Mouse (Mus musculus): ENCODE results near the gene Wfdc16. TPM values are rescaled to one million over a fixed set of nuclear protein-coding genes. Genes with fewer than 3 reads are reported as not detected.
"Not testable (repeated sequence)": the region's sequence is repeated elsewhere in the genome, so short reads cannot be mapped to it uniquely, and the experiment has no call there.

Gene Wfdc16
- polyA plus RNA-seq, 1 experiment from 2014 or later: 0.17 TPM

DNA sequence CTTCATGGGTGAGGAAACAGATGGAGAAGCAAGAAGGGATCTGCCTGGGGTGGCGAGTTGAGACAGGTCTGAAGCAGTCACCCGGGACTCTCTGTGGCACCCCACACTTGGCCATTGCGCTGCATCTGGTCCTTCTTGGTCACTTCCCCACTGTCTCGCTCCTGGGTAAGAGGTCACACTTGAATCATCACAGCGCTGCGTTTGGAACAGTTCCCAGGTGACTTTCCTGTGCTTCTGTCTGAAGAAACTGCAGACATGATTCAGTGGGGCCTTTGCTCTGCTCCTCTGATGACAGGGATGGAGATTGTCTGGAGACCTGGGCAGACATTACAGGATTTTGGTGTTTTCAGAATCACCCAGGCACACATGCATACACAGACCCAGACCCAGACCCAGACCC is 29.8 kb downstream of the Wfdc16 start:
- Histone ChIP-seq H3K4me3 (replicated peaks; ENCODE audit: low read depth, low read length) (no peak overlapping the region), H3K36me3 (ENCODE audit: insufficient read depth, low read length) (no peaks in the 10 kb centered on the region), H3K4me1 (replicated peaks; ENCODE audit: insufficient read depth, low read length) (no peaks in the 10 kb centered on the region), H3K9me3 (replicated peaks; ENCODE audit: low read length) (no peaks in the 10 kb centered on the region), H3K27ac (no peak overlapping the region), H3K9ac (ENCODE audit: low read depth, low read length) (no peak overlapping the region), H3K4me2 (ENCODE audit: low read length) (no peak overlapping the region), H3K27me3 (ENCODE audit: insufficient read depth, low read length) (no peaks in the 10 kb centered on the region)
- ATAC-seq (replicated peaks; ENCODE audit: low FRiP score, low read depth) (no peak), DNase-seq (ENCODE audit: low spot score) (no peak)
- TF ChIP-seq CTCF (IDR thresholded peaks at IDR 0.05; ENCODE audit: low read depth): no peak
- WGBS: 45% methylated on average over 6 of the region's 6 CpGs

DNA sequence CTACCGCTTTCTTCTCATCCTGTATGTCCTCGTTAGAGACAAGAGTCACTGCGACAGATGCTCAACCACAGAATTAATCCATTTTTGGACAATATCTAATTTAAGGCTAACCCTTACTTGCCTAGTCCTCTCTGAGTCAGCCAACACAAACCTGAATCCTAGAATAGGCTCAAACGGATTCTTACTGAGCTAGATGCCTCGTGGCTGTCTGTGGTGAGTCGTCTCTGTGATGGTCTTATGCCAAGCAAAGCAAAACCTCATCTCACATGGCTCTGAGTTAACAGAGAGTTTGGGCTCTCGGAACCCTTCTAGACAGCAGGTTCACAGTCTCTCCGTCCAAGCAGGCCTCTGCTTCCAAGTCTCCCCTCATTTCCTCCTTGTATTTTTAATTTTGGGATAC is 34.2 kb downstream of the Wfdc16 start:
- no peak for TF ChIP-seq CTCF (IDR thresholded peaks at IDR 0.05; ENCODE audit: low read depth)
- H3K36me3 ChIP-seq (ENCODE audit: insufficient read depth, low read length): no peaks in the 10 kb centered on the region
- H3K27ac ChIP-seq: no peak overlapping the region
- no peaks in the 10 kb centered on the region for H3K27me3 ChIP-seq (ENCODE audit: insufficient read depth, low read length)
- no peak overlapping the region for H3K4me2 ChIP-seq (ENCODE audit: low read length)
- DNase-seq (ENCODE audit: low spot score) (no peak), ATAC-seq (replicated peaks; ENCODE audit: low FRiP score, low read depth) (no peak)
- no peaks in the 10 kb centered on the region for H3K4me1 ChIP-seq (replicated peaks; ENCODE audit: insufficient read depth, low read length)
- no peaks in the 10 kb centered on the region for H3K9me3 ChIP-seq (replicated peaks; ENCODE audit: low read length)
- H3K9ac ChIP-seq (ENCODE audit: low read depth, low read length): no peak overlapping the region
- no peak overlapping the region for H3K4me3 ChIP-seq (replicated peaks; ENCODE audit: low read depth, low read length)
- WGBS: 85% methylated on average over 8 of the region's 8 CpGs

DNA sequence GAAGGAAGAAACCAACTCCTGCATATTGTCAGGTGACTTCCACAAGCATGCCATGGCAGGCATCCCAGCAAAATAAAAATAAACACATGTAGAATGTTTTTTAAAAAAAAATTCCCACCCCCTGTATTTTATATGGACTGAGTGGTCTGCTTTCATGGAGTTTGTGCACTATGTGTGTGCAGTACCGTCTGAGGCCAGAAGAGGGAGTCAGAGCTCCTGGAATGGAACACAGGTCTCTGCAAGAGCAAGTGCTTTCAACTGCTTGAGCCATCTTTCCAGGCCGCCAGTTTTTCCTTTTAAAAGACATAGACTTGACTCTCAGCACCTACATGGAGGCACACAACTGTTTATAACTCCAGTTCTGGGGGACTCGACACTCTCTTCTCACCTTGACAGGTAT is 35.1 kb downstream of the Wfdc16 start:
- no peaks in the 10 kb centered on the region for H3K4me1 ChIP-seq (replicated peaks; ENCODE audit: insufficient read depth, low read length)
- H3K4me2 ChIP-seq (ENCODE audit: low read length): no peak overlapping the region
- H3K4me3 ChIP-seq (replicated peaks; ENCODE audit: low read depth, low read length): no peak overlapping the region
- H3K36me3 ChIP-seq (ENCODE audit: insufficient read depth, low read length): no peaks in the 10 kb centered on the region
- DNase-seq (ENCODE audit: low spot score) (no peak), ATAC-seq (replicated peaks; ENCODE audit: low FRiP score, low read depth) (no peak)
- H3K9ac ChIP-seq (ENCODE audit: low read depth, low read length): no peak overlapping the region
- no peaks in the 10 kb centered on the region for H3K9me3 ChIP-seq (replicated peaks; ENCODE audit: low read length)
- H3K27me3 ChIP-seq (ENCODE audit: insufficient read depth, low read length): no peaks in the 10 kb centered on the region
- 95% methylated on average over 3 of the region's 3 CpGs for WGBS
- peak; percentile 26; the same call in 1 of the 2 replicates for TF ChIP-seq CTCF (IDR thresholded peaks at IDR 0.05; ENCODE audit: low read depth)
- H3K27ac ChIP-seq: no peak overlapping the region

GRCm38 (mm10) chr2:164600179-164600578 is 38.4 kb downstream of the Wfdc16 start:
- no peak for DNase-seq (ENCODE audit: low spot score)
- Histone ChIP-seq H3K4me1 (replicated peaks; ENCODE audit: insufficient read depth, low read length) (no peaks in the 10 kb centered on the region), H3K27me3 (ENCODE audit: insufficient read depth, low read length) (no peaks in the 10 kb centered on the region), H3K4me3 (replicated peaks; ENCODE audit: low read depth, low read length) (no peak overlapping the region), H3K9me3 (replicated peaks; ENCODE audit: low read length) (no peaks in the 10 kb centered on the region), H3K9ac (ENCODE audit: low read depth, low read length) (no peak overlapping the region), H3K4me2 (ENCODE audit: low read length) (no peak overlapping the region), H3K36me3 (ENCODE audit: insufficient read depth, low read length) (no peaks in the 10 kb centered on the region), H3K27ac (no peak overlapping the region)
- TF ChIP-seq CTCF (IDR thresholded peaks at IDR 0.05; ENCODE audit: low read depth): peak; percentile 30
- ATAC-seq (replicated peaks; ENCODE audit: low FRiP score, low read depth): no peak
- WGBS: 78% methylated on average over 3 of the region's 3 CpGs

DNA sequence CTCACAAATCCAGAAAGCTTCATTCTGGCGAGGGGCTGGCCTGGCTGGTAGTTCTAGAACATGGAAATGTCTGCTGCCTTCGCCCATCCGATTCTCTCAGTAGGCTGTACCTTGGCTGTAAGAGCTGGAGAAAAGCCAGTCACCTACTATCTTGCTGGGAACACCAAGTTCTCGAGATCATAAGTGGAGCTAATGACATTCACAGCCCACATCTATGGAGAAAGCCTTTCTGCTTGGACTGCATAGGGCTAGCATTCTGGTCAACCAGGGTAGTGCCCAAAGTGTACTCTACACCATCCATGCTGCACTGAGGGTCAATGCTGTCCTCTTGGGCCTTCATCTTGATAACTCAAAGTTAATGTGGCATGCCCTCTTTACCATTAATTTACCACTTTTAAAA is 45.1 kb downstream of the Wfdc16 start, which contains the start of gene Eppin:
Gene Eppin (minus strand): TSS at position 101 of the 400 bp plus-strand sequence.
- DNase-seq (ENCODE audit: low spot score): no peak
- no peak for TF ChIP-seq CTCF (IDR thresholded peaks at IDR 0.05; ENCODE audit: low read depth)
- Histone ChIP-seq H3K9ac (ENCODE audit: low read depth, low read length) (no peak within 1 kb of the TSS), H3K27me3 (ENCODE audit: insufficient read depth, low read length) (no peaks in the 10 kb centered on the region), H3K4me3 (replicated peaks; ENCODE audit: low read depth, low read length) (no peak within 1 kb of the TSS), H3K4me2 (ENCODE audit: low read length) (no peak within 1 kb of the TSS), H3K27ac (no peak within 1 kb of the TSS), H3K4me1 (replicated peaks; ENCODE audit: insufficient read depth, low read length) (no peaks in the 10 kb centered on the region), H3K9me3 (replicated peaks; ENCODE audit: low read length) (no peaks in the 10 kb centered on the region), H3K36me3 (ENCODE audit: insufficient read depth, low read length) (no peaks in the 10 kb centered on the region)
- ATAC-seq (replicated peaks; ENCODE audit: low FRiP score, low read depth): no peak
- WGBS: 80% methylated on average over 4 of the region's 4 CpGs

DNA sequence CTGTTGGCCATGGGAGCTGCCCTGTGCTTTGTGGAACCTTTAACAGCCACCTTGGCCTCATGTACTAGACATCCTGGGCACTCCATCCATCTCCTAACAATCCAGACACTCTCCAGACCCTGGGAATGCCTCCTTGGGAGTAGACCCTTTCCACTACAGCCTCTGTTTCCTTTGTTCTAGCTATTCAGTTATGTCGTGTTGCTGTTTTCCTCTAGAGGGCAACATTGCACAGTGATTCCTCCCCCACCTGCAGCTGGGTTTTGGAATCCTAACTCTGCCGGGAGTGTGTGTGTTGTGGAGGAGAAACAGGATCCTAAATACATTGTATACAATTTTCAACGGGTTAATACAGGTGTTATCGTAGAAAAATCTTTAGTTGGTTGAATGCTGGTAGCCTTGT is 46.6 kb downstream of the Wfdc16 start:
- Histone ChIP-seq H3K4me1 (replicated peaks; ENCODE audit: insufficient read depth, low read length) (no peaks in the 10 kb centered on the region), H3K9me3 (replicated peaks; ENCODE audit: low read length) (no peaks in the 10 kb centered on the region), H3K4me2 (ENCODE audit: low read length) (no peak overlapping the region), H3K4me3 (replicated peaks; ENCODE audit: low read depth, low read length) (no peak overlapping the region), H3K9ac (ENCODE audit: low read depth, low read length) (no peak overlapping the region), H3K36me3 (ENCODE audit: insufficient read depth, low read length) (no peaks in the 10 kb centered on the region), H3K27me3 (ENCODE audit: insufficient read depth, low read length) (no peaks in the 10 kb centered on the region), H3K27ac (no peak overlapping the region)
- 4% methylated on average over 4 of the region's 4 CpGs for WGBS
- DNase-seq (ENCODE audit: low spot score) (peak; percentile 79), ATAC-seq (replicated peaks; ENCODE audit: low FRiP score, low read depth) (no peak)
- TF ChIP-seq CTCF (IDR thresholded peaks at IDR 0.05; ENCODE audit: low read depth): peak; percentile 87

DNA sequence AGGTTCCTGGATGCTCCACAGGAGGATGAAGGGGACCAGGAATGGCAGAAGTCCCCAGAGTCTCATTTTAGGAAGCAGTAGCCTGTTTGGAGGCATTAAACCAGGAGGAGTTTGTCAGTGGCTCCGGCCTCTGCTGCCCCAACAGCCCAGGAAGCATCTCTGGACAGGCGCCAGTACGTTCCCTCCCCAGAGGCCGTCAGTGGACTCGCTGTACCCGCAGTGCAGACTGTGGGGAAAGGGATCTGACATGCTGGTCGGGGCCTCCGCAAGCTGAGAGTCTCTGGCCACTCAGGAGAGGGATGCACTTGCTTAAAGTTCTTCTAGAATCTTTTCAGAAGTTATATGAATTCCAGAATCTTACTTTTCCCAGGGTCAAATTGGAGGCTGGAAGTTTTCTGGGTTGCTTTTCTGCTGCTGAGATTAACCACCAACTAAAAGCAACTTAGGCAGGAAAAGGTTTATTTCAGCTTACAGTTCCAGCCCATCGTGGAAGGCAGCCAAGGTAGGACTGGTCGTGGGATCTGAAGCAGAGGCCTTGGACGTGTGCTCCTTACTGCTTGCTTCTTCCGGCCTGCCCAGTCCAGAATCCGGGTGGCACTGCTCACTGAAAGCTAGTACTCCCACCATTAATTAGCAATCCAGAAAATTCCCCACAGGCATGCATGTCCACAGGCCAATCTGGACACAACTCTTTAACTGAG is 53.4 kb downstream of the Wfdc16 start, which contains the start of gene Wfdc6a:
Gene Wfdc6a (minus strand): TSS at position 423 of the 701 bp plus-strand sequence.
- H3K9me3 ChIP-seq (replicated peaks; ENCODE audit: low read length); H3K4me3 ChIP-seq (replicated peaks; ENCODE audit: low read depth, low read length); DNase-seq (ENCODE audit: low spot score); H3K27ac ChIP-seq; H3K9ac ChIP-seq (ENCODE audit: low read depth, low read length); H3K4me2 ChIP-seq (ENCODE audit: low read length); ATAC-seq (replicated peaks; ENCODE audit: low FRiP score, low read depth); H3K36me3 ChIP-seq (ENCODE audit: insufficient read depth, low read length); H3K4me1 ChIP-seq (replicated peaks; ENCODE audit: insufficient read depth, low read length); H3K27me3 ChIP-seq (ENCODE audit: insufficient read depth, low read length): not testable (repeated sequence)
- WGBS: 37% methylated on average over 13 of the region's 13 CpGs

Other genes starting within 250 kb of the Wfdc16 start
- gene Slpi, start 249.7 kb downstream of the Wfdc16 start, polyA plus RNA-seq (2015; fragmentation: Nextera tagmentation; extraction: Ambion mirVana): 4.8 and 9.6 TPM in 2 replicates
- not detected in 2 replicates for gene Rbpjl, start 235.7 kb downstream of the Wfdc16 start, polyA plus RNA-seq (2015; fragmentation: Nextera tagmentation; extraction: Ambion mirVana)
- gene Matn4, start 233.6 kb downstream of the Wfdc16 start, polyA plus RNA-seq (2015; fragmentation: Nextera tagmentation; extraction: Ambion mirVana): 0.46 and 0.62 TPM in 2 replicates
- 183 and 227 TPM in 2 replicates for gene Sdc4, start 194.9 kb downstream of the Wfdc16 start, polyA plus RNA-seq (2015; fragmentation: Nextera tagmentation; extraction: Ambion mirVana)
- 83.0 and 83.1 TPM in 2 replicates for gene Sys1, start 181.8 kb downstream of the Wfdc16 start, polyA plus RNA-seq (2015; fragmentation: Nextera tagmentation; extraction: Ambion mirVana)
- gene Gm20458, start 177.8 kb downstream of the Wfdc16 start, polyA plus RNA-seq (2015; fragmentation: Nextera tagmentation; extraction: Ambion mirVana): 22.8 and 23.3 TPM in 2 replicates
- not detected in 2 replicates for gene Trp53tg5, start 165.1 kb downstream of the Wfdc16 start, polyA plus RNA-seq (2015; fragmentation: Nextera tagmentation; extraction: Ambion mirVana)
- 22.5 and 23.3 TPM in 2 replicates for gene Dbndd2, start 152.7 kb downstream of the Wfdc16 start, polyA plus RNA-seq (2015; fragmentation: Nextera tagmentation; extraction: Ambion mirVana)
- 76.9 and 86.3 TPM in 2 replicates for gene Pigt, start 141.3 kb downstream of the Wfdc16 start, polyA plus RNA-seq (2015; fragmentation: Nextera tagmentation; extraction: Ambion mirVana)
- 715 and 716 TPM in 2 replicates for gene Wfdc2, start 76.4 kb downstream of the Wfdc16 start, polyA plus RNA-seq (2015; fragmentation: Nextera tagmentation; extraction: Ambion mirVana)
- not detected in 2 replicates for gene Spint3, start 65.3 kb downstream of the Wfdc16 start, polyA plus RNA-seq (2015; fragmentation: Nextera tagmentation; extraction: Ambion mirVana)
- gene Wfdc6a, start 53.3 kb downstream of the Wfdc16 start, polyA plus RNA-seq (2015; fragmentation: Nextera tagmentation; extraction: Ambion mirVana): not detected in 2 replicates
- 0.16 TPM in 1 of 2 replicates, not detected in the other for gene Eppin, start 45.2 kb downstream of the Wfdc16 start, polyA plus RNA-seq (2015; fragmentation: Nextera tagmentation; extraction: Ambion mirVana)
- not detected in 2 replicates for gene Wfdc6b, start 25.3 kb downstream of the Wfdc16 start, polyA plus RNA-seq (2015; fragmentation: Nextera tagmentation; extraction: Ambion mirVana)
- gene Wfdc8, start 25.2 kb downstream of the Wfdc16 start, polyA plus RNA-seq (2015; fragmentation: Nextera tagmentation; extraction: Ambion mirVana): 0.05 TPM in 1 of 2 replicates, not detected in the other
- gene Wfdc10, start 17.2 kb upstream of the Wfdc16 start, polyA plus RNA-seq (2015; fragmentation: Nextera tagmentation; extraction: Ambion mirVana): 0.34 and 0.38 TPM in 2 replicates
- not detected in 2 replicates for gene Wfdc9, start 17.8 kb upstream of the Wfdc16 start, polyA plus RNA-seq (2015; fragmentation: Nextera tagmentation; extraction: Ambion mirVana)
- gene Wfdc11, start 35.3 kb upstream of the Wfdc16 start, polyA plus RNA-seq (2015; fragmentation: Nextera tagmentation; extraction: Ambion mirVana): not detected in 2 replicates
- 1.4 and 1.6 TPM in 2 replicates for gene Wfdc13, start 46.3 kb upstream of the Wfdc16 start, polyA plus RNA-seq (2015; fragmentation: Nextera tagmentation; extraction: Ambion mirVana)
- 0.84 and 1.4 TPM in 2 replicates for gene Spint4, start 59.7 kb upstream of the Wfdc16 start, polyA plus RNA-seq (2015; fragmentation: Nextera tagmentation; extraction: Ambion mirVana)
- not detected in 2 replicates for gene Spint5, start 76.5 kb upstream of the Wfdc16 start, polyA plus RNA-seq (2015; fragmentation: Nextera tagmentation; extraction: Ambion mirVana)
- 0.64 and 1.1 TPM in 2 replicates for gene Wfdc3, start 107.1 kb upstream of the Wfdc16 start, polyA plus RNA-seq (2015; fragmentation: Nextera tagmentation; extraction: Ambion mirVana)
- gene Dnttip1, start 107.2 kb upstream of the Wfdc16 start, polyA plus RNA-seq (2015; fragmentation: Nextera tagmentation; extraction: Ambion mirVana): 58.5 and 62.4 TPM in 2 replicates
- gene Ube2c, start 131.1 kb upstream of the Wfdc16 start, polyA plus RNA-seq (2015; fragmentation: Nextera tagmentation; extraction: Ambion mirVana): 132 and 156 TPM in 2 replicates
- gene Tnnc2, start 141.2 kb upstream of the Wfdc16 start, polyA plus RNA-seq (2015; fragmentation: Nextera tagmentation; extraction: Ambion mirVana): 0.45 and 1.0 TPM in 2 replicates
- 19.9 and 21.7 TPM in 2 replicates for gene Snx21, start 147.0 kb upstream of the Wfdc16 start, polyA plus RNA-seq (2015; fragmentation: Nextera tagmentation; extraction: Ambion mirVana)
- 28.7 and 33.2 TPM in 2 replicates for gene Acot8, start 166.1 kb upstream of the Wfdc16 start, polyA plus RNA-seq (2015; fragmentation: Nextera tagmentation; extraction: Ambion mirVana)
- 5.2 and 5.4 TPM in 2 replicates for gene Zswim3, start 166.3 kb upstream of the Wfdc16 start, polyA plus RNA-seq (2015; fragmentation: Nextera tagmentation; extraction: Ambion mirVana)
- gene Zswim1, start 183.9 kb upstream of the Wfdc16 start, polyA plus RNA-seq (2015; fragmentation: Nextera tagmentation; extraction: Ambion mirVana): 15.5 and 15.8 TPM in 2 replicates
- gene Spata25, start 189.7 kb upstream of the Wfdc16 start, polyA plus RNA-seq (2015; fragmentation: Nextera tagmentation; extraction: Ambion mirVana): not detected in 2 replicates
- 219 and 254 TPM in 2 replicates for gene Ctsa, start 194.1 kb upstream of the Wfdc16 start, polyA plus RNA-seq (2015; fragmentation: Nextera tagmentation; extraction: Ambion mirVana)
- 9.2 and 9.4 TPM in 2 replicates for gene Neurl2, start 194.7 kb upstream of the Wfdc16 start, polyA plus RNA-seq (2015; fragmentation: Nextera tagmentation; extraction: Ambion mirVana)
- 43.9 and 45.4 TPM in 2 replicates for gene Pltp, start 218.9 kb upstream of the Wfdc16 start, polyA plus RNA-seq (2015; fragmentation: Nextera tagmentation; extraction: Ambion mirVana)
- 70.0 and 76.5 TPM in 2 replicates for gene Pcif1, start 240.5 kb upstream of the Wfdc16 start, polyA plus RNA-seq (2015; fragmentation: Nextera tagmentation; extraction: Ambion mirVana)